In the genomic region with DNA sequence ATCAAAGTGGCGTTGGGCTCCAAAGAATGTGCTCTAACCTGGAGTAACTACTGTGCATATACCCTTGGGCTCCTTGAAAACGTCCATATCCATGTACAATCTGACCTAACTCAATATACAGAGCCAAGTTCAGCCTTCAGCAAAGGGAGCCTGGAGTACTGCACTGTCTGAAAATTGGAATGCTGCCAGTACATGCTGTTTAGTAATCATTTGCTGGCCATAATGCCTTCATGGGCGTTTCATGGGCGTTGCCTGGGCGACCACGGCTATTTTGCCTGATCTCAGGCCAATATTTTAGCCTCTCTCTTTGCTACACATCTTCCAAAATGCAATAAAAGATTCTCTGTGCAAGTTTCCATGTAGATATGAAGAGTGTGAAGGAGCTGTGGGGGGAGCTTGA, we compare ENCODE assay signal across 19 mouse cellular contexts. TPM values are rescaled to one million over a fixed set of nuclear protein-coding genes. Genes with fewer than 3 reads are reported as not detected.
DNase-seq lines count a peak whose midpoint lies in the region; ATAC-seq and TF ChIP-seq lines count a peak whose summit lies in the region.
"Had no signal": no experiment of that assay in that cellular context is flagged by ENCODE, and none has a peak within 500 bp of the region (broad histone marks: within the 10 kb centered on the region; RNA-seq: fewer than 3 reads in every experiment).

No protein-coding gene starts in this region.

- WGBS in lung, embryonic 14.5 days, result 58% methylated on average over 6 of the region's 6 CpGs
- 79% methylated on average over 6 of the region's 6 CpGs for WGBS in neural tube, embryonic 11.5 days
- WGBS in intestine, embryonic 16.5 days, result 60% methylated on average over 6 of the region's 6 CpGs

- no peak for TF ChIP-seq CTCF in lung, embryonic 14.5 days (IDR thresholded peaks at IDR 0.05; ENCODE audit: low read depth)

- H3K27ac ChIP-seq in lung, embryonic 14.5 days (ENCODE audit: low read depth), result no peak overlapping the region
- H3K27ac ChIP-seq in neural tube, embryonic 11.5 days (ENCODE audit: low read depth, low read length), result no peak overlapping the region
- H3K27ac ChIP-seq in intestine, embryonic 16.5 days (ENCODE audit: low read length), result no peak overlapping the region
- H3K27ac ChIP-seq: forebrain, embryonic 15.5 days; hindbrain, embryonic 15.5 days; layer of hippocampus, adult 2 months; left cerebral cortex, adult 2 months; limb, embryonic 13.5 days; liver, embryonic 15.5 days had no signal

- intact Hi-C loops in gastrocnemius, postnatal 36 days (cut with DNase I), result no loop called here

- no peak for ATAC-seq in lung, embryonic 14.5 days (ENCODE audit: insufficient read depth)
- ATAC-seq in neural tube, embryonic 11.5 days (ENCODE audit: insufficient read depth, low FRiP score, low TSS enrichment), result no peak
- no peak for ATAC-seq in intestine, embryonic 16.5 days
- ATAC-seq: forebrain, embryonic 15.5 days had no signal

- no peaks in the 10 kb centered on the region for H3K9me3 ChIP-seq in lung, embryonic 14.5 days (ENCODE audit: low read depth, low read length)
- H3K9me3 ChIP-seq in neural tube, embryonic 11.5 days (ENCODE audit: control insufficient read depth, low read length), result no peaks in the 10 kb centered on the region
- H3K9me3 ChIP-seq in intestine, embryonic 16.5 days (ENCODE audit: control insufficient read depth, low read length), result no peaks in the 10 kb centered on the region
- H3K9me3 ChIP-seq: forebrain, embryonic 15.5 days; hindbrain, embryonic 15.5 days; limb, embryonic 13.5 days; liver, embryonic 15.5 days had no signal

- no peak overlapping the region for H3K4me3 ChIP-seq in lung, embryonic 14.5 days (ENCODE audit: low read depth, low read length)
- no peak overlapping the region for H3K4me3 ChIP-seq in neural tube, embryonic 11.5 days (ENCODE audit: low read depth, low read length)
- H3K4me3 ChIP-seq in intestine, embryonic 16.5 days (ENCODE audit: low read length), result no peak overlapping the region
- H3K4me3 ChIP-seq: forebrain, embryonic 15.5 days; hindbrain, embryonic 15.5 days; layer of hippocampus, adult 2 months; left cerebral cortex, adult 2 months; limb, embryonic 13.5 days; liver, embryonic 15.5 days had no signal

- no peaks in the 10 kb centered on the region for H3K36me3 ChIP-seq in lung, embryonic 14.5 days (ENCODE audit: insufficient read depth)
- no peaks in the 10 kb centered on the region for H3K36me3 ChIP-seq in neural tube, embryonic 11.5 days (ENCODE audit: control insufficient read depth, insufficient read depth, low read length)
- no peaks in the 10 kb centered on the region for H3K36me3 ChIP-seq in intestine, embryonic 16.5 days (ENCODE audit: control insufficient read depth, insufficient read depth, low read length)
- H3K36me3 ChIP-seq: forebrain, embryonic 15.5 days; hindbrain, embryonic 15.5 days; limb, embryonic 13.5 days; liver, embryonic 15.5 days had no signal

- no peak overlapping the region for H3K4me2 ChIP-seq in lung, embryonic 14.5 days
- no peak overlapping the region for H3K4me2 ChIP-seq in neural tube, embryonic 11.5 days (ENCODE audit: low read depth)
- no peak overlapping the region for H3K4me2 ChIP-seq in intestine, embryonic 16.5 days (ENCODE audit: low read depth, low read length)
- H3K4me2 ChIP-seq: forebrain, embryonic 15.5 days; hindbrain, embryonic 15.5 days; limb, embryonic 13.5 days; liver, embryonic 15.5 days had no signal

- no peaks in the 10 kb centered on the region for H3K27me3 ChIP-seq in lung, embryonic 14.5 days (ENCODE audit: insufficient read depth, low read length)
- H3K27me3 ChIP-seq in neural tube, embryonic 11.5 days (ENCODE audit: control insufficient read depth, insufficient read depth, low read length), result no peaks in the 10 kb centered on the region
- no peaks in the 10 kb centered on the region for H3K27me3 ChIP-seq in intestine, embryonic 16.5 days (replicated peaks; ENCODE audit: control insufficient read depth, insufficient read depth, low read length)
- H3K27me3 ChIP-seq: forebrain, embryonic 15.5 days; hindbrain, embryonic 15.5 days; liver, embryonic 15.5 days had no signal

- H3K4me1 ChIP-seq in lung, embryonic 14.5 days (ENCODE audit: insufficient read depth), result no peaks in the 10 kb centered on the region
- no peaks in the 10 kb centered on the region; the same call in 1 of the 2 replicates for H3K4me1 ChIP-seq in neural tube, embryonic 11.5 days (ENCODE audit: control insufficient read depth, insufficient read depth, low read length)
- no peaks in the 10 kb centered on the region for H3K4me1 ChIP-seq in intestine, embryonic 16.5 days (ENCODE audit: control insufficient read depth, insufficient read depth, low read length)
- H3K4me1 ChIP-seq: hindbrain, embryonic 15.5 days; limb, embryonic 13.5 days; liver, embryonic 15.5 days had no signal

- peak; percentile 1 for DNase-seq in gastrocnemius, adult 18-20 months (ENCODE audit: low spot score)
- DNase-seq in gastrocnemius, postnatal 36 days, result no peak
- peak; percentile 69 for DNase-seq in lung, embryonic 14.5 days
- no peak for DNase-seq in lung, postnatal 25 days (ENCODE audit: low spot score)
- DNase-seq in neural tube, embryonic 11.5 days (ENCODE audit: low spot score), result peak; percentile 12
- no peak for DNase-seq in neural tube, embryonic 10.5 days (ENCODE audit: extremely low spot score, low spot score)
- DNase-seq in skeletal muscle tissue, adult 2 months (ENCODE audit: low read depth, low spot score), result peak; percentile 4
- DNase-seq: cerebellum, adult 2 months; kidney, adult 18-20 months; kidney, postnatal 10 days; right cerebral cortex, adult 18-20 months; thymus, adult 2 months had no signal

- no peak overlapping the region for H3K9ac ChIP-seq in lung, embryonic 14.5 days
- no peak overlapping the region for H3K9ac ChIP-seq in neural tube, embryonic 11.5 days (ENCODE audit: low read length)
- H3K9ac ChIP-seq in intestine, embryonic 16.5 days (ENCODE audit: low read depth, low read length), result no peak overlapping the region
- H3K9ac ChIP-seq: forebrain, embryonic 15.5 days; hindbrain, embryonic 15.5 days; limb, embryonic 13.5 days; liver, embryonic 15.5 days had no signal

RNA-seq across cellular contexts. Expression of gene Usp51, which starts 36.7 kb away (rescaled TPM):
- not detected for total RNA-seq in gastrocnemius, adult 18-20 months (2021)
- total RNA-seq in gastrocnemius, postnatal 36 days (2021), result not detected
- polyA plus RNA-seq in lung, embryonic 14.5 days (2014; fragmentation: Nextera tagmentation; extraction: Ambion mirVana), result 1.5 and 1.6 TPM in 2 replicates
- polyA plus RNA-seq in neural tube, embryonic 11.5 days (2014; fragmentation: Nextera tagmentation; extraction: Ambion mirVana), result 3.7 and 4.0 TPM in 2 replicates
- 0.37 and 0.56 TPM in 2 replicates for polyA plus RNA-seq in intestine, embryonic 16.5 days (2015; fragmentation: Nextera tagmentation; extraction: Ambion mirVana)
- polyA plus RNA-seq: thymus, adult 2 months had no signal

Comparison
In these comparisons a context has a peak if more than half of its experiments do, and no peak if none do; other contexts are left out.
1. DNase-seq: peak in gastrocnemius, adult 18-20 months (single experiment), lung, embryonic 14.5 days (single experiment), neural tube, embryonic 11.5 days (single experiment) and skeletal muscle tissue, adult 2 months (single experiment); none in gastrocnemius, postnatal 36 days (0 of 2), lung, postnatal 25 days (single experiment) and neural tube, embryonic 10.5 days (single experiment).